8 mouse cellular contexts compared by ENCODE assay signal in the genomic region with DNA sequence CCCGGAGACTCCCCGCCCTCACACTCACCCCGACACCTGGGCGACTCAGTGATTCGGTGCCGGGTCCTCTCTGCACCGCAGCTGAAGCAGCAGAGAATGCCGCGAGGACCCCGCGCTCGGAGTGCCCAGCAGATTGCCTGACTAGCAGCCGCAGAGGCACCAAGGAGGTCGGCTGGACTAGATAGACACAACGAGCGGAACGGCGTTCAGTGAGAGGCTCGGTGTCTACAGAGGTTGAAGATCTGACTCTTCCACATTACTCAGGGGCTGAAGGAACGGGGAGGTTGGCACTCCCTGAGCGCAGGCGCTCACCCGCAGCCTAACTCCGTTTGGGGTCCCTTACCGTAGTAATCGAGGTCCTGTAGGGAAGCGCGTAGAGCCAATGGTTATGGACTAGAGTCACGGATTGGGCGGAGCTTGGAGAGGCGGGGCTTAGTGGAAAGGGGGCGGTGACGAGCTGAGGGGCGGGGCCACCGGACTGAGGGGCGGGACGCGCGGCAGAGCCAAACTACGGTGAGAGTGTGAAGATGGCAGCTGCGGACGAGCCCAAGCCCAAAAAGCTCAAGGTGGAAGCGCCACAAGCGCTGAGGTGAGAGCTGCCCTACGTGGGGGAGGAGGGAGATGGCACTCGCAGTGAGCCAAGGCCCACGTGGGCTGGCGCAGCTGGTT. TPM values are rescaled to one million over a fixed set of nuclear protein-coding genes. Genes with fewer than 3 reads are reported as not detected.
A peak's percentile ranks its signal among the peaks of the same experiment; 100 is the strongest.
DNase-seq lines count a peak whose midpoint lies in the region; ATAC-seq lines count a peak whose summit lies in the region.

Ap3m1 (minus strand) TSS at position 397 of the 669 bp plus-strand sequence.
Adk (plus strand) TSS at position 463 of the 669 bp plus-strand sequence.

- peak; percentile 92 for ATAC-seq in erythroblast, adult 5-6 weeks (replicated peaks; ENCODE audit: low FRiP score, poor library complexity, severe bottlenecking)
- ATAC-seq in kidney, embryonic 15.5 days (replicated peaks; ENCODE audit: low FRiP score): peak; percentile 98
- ATAC-seq in monocyte, adult 5-6 weeks (replicated peaks; ENCODE audit: insufficient number of reproducible peaks, low FRiP score, low TSS enrichment, poor library complexity, severe bottlenecking): peak; percentile 93

- peaks cover 25% of the 10 kb centered on the region for H3K4me1 ChIP-seq in heart, embryonic 10.5 days
- H3K4me1 ChIP-seq in kidney, embryonic 15.5 days: peaks cover 12% of the 10 kb centered on the region

- H3K27ac ChIP-seq in heart, embryonic 10.5 days: peak within 1 kb of the TSS; percentile 97
- H3K27ac ChIP-seq in kidney, embryonic 15.5 days: peak within 1 kb of the TSS; percentile 95

- DNase-seq in B cell, adult 2 months: peak; percentile 96 to 97
- DNase-seq in brain, adult 2 months (ENCODE audit: low read depth, low spot score): peak; percentile 98
- peak; percentile 98 for DNase-seq in heart, embryonic 10.5 days (ENCODE audit: low spot score)
- DNase-seq in liver: peak; percentile 94
- peak; percentile 96 to 99 for DNase-seq in spleen, postnatal 4 days (ENCODE audit: low spot score in 2 of 2)

- H3K9ac ChIP-seq in kidney, embryonic 15.5 days: peak within 1 kb of the TSS; percentile 62

- WGBS in heart, embryonic 10.5 days: under 1% methylated on average over 48 of the region's 48 CpGs
- under 1% methylated on average over 48 of the region's 48 CpGs for WGBS in kidney, embryonic 15.5 days

- H3K4me2 ChIP-seq in kidney, embryonic 15.5 days: peak within 1 kb of the TSS; percentile 90

- H3K4me3 ChIP-seq in heart, embryonic 10.5 days: peak within 1 kb of the TSS; percentile 90
- H3K4me3 ChIP-seq in kidney, embryonic 15.5 days (replicated peaks): peak within 1 kb of the TSS; percentile 75

- 0 out of 2 replicates have a peak, but pooled peaks cover 9% of the 10 kb centered on the region for H3K36me3 ChIP-seq in heart, embryonic 10.5 days
- H3K36me3 ChIP-seq in kidney, embryonic 15.5 days: 0 out of 2 replicates have a peak, but pooled peaks cover 3% of the 10 kb centered on the region

- no peaks in the 10 kb centered on the region for H3K27me3 ChIP-seq in heart, embryonic 10.5 days (ENCODE audit: insufficient read depth, poor library complexity, severe bottlenecking)
- H3K27me3 ChIP-seq in kidney, embryonic 15.5 days: no peaks in the 10 kb centered on the region

- H3K9me3 ChIP-seq in heart, embryonic 10.5 days: no peaks in the 10 kb centered on the region
- no peaks in the 10 kb centered on the region for H3K9me3 ChIP-seq in kidney, embryonic 15.5 days (replicated peaks)

RNA-seq across cellular contexts. Expression of gene Ap3m1, which starts in this region (rescaled TPM):
- 35.9 and 62.6 TPM in 2 replicates for total RNA-seq in erythroblast, adult 5-6 weeks (2015; ENCODE audit: low replicate concordance)
- 14.1 and 34.0 TPM in 2 replicates for total RNA-seq in erythroblast, adult 5-6 weeks (2017; ENCODE audit: low replicate concordance)
- 82.2 and 89.2 TPM in 2 replicates for polyA plus RNA-seq in heart, embryonic 10.5 days (2016; fragmentation: Nextera tagmentation; extraction: Ambion mirVana)
- 74.6 and 77.8 TPM in 2 replicates for polyA plus RNA-seq in kidney, embryonic 15.5 days (2015; fragmentation: Nextera tagmentation; extraction: Ambion mirVana)
- total RNA-seq in monocyte, adult 5-6 weeks (2017): 22.6 to 57.8 TPM (median 41.4 TPM) in 3 replicates

RNA-seq across cellular contexts. Expression of gene Adk, which starts in this region (rescaled TPM):
- total RNA-seq in erythroblast, adult 5-6 weeks (2015; ENCODE audit: low replicate concordance): 34.5 and 52.8 TPM in 2 replicates
- 38.6 and 61.8 TPM in 2 replicates for total RNA-seq in erythroblast, adult 5-6 weeks (2017; ENCODE audit: low replicate concordance)
- polyA plus RNA-seq in heart, embryonic 10.5 days (2016; fragmentation: Nextera tagmentation; extraction: Ambion mirVana): 275 and 312 TPM in 2 replicates
- 156 and 168 TPM in 2 replicates for polyA plus RNA-seq in kidney, embryonic 15.5 days (2015; fragmentation: Nextera tagmentation; extraction: Ambion mirVana)
- 17.1 to 47.3 TPM (median 39.0 TPM) in 3 replicates for total RNA-seq in monocyte, adult 5-6 weeks (2017)

Comparison
In these comparisons a context has a peak if more than half of its experiments do, and no peak if none do; other contexts are left out.
1. Peak in every context shown above with its lines: DNase-seq, ATAC-seq, H3K4me3 ChIP-seq and H3K27ac ChIP-seq.